Mouse (Mus musculus) cerebellum, adult 11 months (tissue): ENCODE results near the gene Thtpa.
A peak's percentile ranks its signal among the peaks of the same experiment; 100 is the strongest.

Source experiments
- DNase-seq: peaks from one replicate; pipeline ENCODE4 v3.0.0; 2022

Gene Thtpa

GRCm38 (mm10) chr14:55078366-55078989, 16.1 kb upstream of the Thtpa start:
- no peak for DNase-seq

DNA sequence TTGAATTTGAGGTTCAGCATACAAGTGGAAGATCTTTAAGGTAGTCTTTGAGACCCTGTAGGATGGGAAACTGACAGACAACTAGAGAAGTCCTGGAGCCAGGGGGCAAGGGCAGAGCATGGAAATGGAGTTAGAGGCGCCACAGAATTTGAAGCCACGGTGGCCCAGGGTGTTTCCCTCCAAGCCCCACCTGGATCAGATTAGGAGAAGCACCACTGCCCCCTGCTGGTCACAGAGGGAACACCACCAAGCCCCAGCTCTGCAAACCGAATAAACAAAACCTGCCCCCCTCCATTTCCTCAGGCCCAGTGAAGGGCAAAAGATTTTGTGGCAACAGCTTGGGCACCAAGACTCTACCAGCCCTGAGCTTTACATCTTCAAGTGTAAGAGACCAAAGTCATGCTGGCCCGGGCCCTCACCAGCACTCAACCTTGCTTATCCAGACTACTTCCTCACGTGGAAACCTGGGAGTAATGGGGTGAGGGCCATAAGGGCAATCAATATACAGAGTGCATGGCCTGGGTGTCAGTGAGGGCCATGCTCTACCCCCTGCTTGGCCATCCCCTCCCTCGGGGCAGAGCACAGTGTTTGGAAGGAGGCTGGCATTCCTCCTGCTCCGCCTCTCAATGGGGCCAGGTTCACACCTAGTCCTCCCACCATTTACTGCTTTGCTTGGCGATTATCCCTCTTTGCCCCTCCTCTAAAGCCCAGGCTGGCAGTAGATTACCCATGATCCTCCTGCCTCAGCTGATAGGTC, 15.2 kb upstream of the Thtpa start:
- DNase-seq, result peak; percentile 79

- no peak for DNase-seq
Observed at GRCm38 (mm10) chr14:55081105-55081504, 13.5 kb upstream of the Thtpa start.

- no peak for DNase-seq
Observed at GRCm38 (mm10) chr14:55083481-55083880, 11.1 kb upstream of the Thtpa start.

DNA sequence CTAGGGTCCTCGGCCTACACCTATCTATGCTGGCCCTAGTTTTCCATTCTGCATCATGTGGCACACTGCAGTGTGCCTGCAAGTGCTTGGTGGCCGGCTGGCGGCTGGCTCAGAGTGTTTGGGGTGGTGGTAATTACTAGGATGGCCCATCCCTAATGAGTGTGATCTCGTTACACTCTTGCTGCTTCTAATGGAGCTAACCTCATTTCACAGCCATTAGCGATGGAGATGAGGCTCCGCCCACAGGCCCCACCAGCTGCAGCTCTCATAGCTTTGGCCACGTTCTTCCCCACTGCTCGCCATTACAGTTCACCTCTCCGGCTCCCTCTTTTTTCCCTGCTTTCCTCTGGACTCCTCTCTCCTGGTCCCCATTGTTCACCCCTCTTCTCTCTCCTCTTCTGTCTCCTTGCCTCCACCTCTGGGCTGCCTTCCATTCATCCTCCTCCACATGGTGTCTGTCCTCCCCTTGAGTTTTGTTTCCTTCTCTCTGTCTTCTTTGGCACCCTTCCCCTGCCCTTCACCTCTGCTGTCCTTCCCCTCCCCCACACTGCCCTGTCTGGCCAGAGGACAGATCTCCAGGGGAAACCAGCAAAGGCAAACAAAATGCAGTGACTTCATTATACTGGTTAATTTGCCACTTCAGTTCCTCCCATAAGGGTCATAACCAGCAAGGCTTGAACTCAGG, 9.1 kb upstream of the Thtpa start:
- DNase-seq, result no peak

- DNase-seq, result no peak
Observed at GRCm38 (mm10) chr14:55086009-55086514, 8.5 kb upstream of the Thtpa start.

DNA sequence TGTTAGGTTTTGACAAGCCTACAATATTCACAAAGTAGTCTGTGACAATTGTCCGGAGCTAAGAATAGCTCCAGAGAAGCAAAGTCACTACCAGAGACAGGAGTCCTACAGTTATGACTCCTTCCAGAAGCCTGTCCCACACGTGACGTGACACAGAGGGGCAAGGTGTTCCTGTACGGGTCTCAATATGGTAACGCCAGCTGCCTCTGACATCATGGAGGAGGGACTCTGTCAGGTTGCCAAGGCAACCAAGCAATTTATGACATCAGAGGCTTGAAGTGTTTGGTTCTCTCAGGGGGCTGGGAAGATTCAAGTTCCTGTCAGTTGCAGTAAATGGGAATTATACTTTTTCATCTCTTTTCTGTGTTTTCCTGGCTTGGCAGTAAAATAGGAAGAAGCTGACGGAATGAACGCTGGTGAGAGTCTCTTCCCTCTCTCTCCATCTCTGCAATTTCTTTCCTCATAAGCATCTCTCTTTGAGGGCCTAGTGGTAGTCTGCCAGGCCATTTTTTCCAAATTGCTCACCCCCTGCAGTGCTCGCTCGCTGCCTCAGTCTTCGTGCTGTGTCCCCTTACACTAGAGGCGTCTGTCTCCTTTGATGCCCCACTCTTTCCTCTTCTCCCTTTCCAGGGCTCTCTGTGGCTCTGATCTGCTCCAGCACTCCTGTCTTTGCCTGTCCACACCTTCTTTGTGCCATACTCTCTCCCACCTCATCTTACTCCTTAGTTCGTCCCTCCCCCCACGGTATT, 5.2 kb upstream of the Thtpa start:
- peak; percentile 47 for DNase-seq

GRCm38 (mm10) chr14:55091209-55091865, 3.2 kb upstream of the Thtpa start:
- peak; percentile 46 for DNase-seq

- DNase-seq, result peak; percentile 95
Observed at GRCm38 (mm10) chr14:55092011-55092577, 2.5 kb upstream of the Thtpa start, which contains the start of gene Zfhx2. Gene Zfhx2, minus strand, starts transcription at chr14:55092324.

GRCm38 (mm10) chr14:55093927-55094326, 657 bp upstream of the Thtpa start:
- no peak for DNase-seq

GRCm38 (mm10) chr14:55095263-55095662, 679 bp downstream of the Thtpa start:
- no peak for DNase-seq

DNA sequence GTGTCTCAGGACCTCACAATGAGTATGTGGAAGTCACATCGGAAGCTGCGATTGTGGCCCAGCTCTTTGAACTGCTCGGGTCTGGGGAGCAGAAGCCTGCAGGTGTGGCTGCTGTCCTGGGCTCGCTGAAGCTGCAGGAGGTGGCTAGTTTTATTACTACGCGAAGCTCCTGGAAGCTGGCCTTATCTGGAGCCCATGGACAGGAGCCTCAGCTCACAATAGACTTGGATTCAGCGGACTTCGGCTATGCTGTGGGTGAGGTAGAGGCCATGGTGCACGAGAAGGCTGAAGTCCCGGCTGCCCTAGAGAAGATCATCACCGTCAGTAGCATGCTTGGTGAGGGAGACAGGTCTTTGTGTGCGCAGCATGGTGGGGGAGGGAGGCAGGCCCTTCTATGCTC, 1.1 kb downstream of the Thtpa start:
- no peak for DNase-seq

- no peak for DNase-seq
Observed at GRCm38 (mm10) chr14:55096573-55097087, 2.0 kb downstream of the Thtpa start.

- DNase-seq, result no peak
Observed at GRCm38 (mm10) chr14:55097646-55098045, 3.1 kb downstream of the Thtpa start.

- peak; percentile 44 for DNase-seq
Observed at GRCm38 (mm10) chr14:55098067-55098466, 3.5 kb downstream of the Thtpa start.

DNA sequence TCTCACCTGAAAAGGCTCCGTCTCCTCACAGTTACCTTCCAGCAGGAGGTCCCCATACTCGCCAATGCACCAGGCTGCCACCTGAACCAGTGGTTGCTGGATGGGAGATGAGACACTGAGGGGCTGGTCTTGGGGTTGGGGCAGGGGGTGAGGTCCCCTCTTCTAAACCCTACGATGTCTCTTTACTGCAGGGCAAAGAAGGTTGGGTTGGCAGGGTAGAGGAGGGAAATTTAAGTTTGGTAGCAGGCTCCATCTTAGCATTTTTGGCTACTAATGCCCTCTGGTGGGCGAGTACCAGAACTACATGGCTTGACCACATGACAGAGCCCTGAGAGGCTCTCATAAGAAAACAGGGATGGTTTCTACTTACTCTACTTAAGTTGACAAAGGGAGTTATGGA, 7.0 kb downstream of the Thtpa start:
- peak; percentile 70 for DNase-seq

DNA sequence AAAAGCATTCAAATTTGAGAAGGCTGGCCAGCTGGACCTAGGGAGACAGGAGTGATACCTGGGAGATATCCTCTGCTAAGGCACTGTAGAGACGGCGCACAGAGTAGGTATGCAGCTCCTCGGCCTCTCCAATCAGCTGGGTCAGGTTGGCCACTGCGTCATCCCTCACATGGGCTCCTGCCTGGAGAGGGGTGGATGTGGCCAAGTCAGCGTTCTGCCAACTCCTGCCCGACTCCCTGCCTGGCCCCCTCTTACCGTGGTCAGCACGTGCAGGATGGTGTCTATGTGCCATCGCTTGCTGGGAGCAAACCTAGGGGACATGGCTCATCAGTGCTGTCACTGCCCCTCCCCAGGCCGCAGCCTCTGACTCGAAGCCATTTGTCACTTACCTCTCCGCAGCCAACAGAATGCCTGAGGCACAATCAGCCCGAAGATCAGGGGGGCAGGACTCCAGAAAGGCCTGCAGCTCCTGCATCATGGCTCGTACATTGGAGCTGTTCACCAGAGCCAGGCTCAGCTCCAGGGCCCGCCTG, 7.7 kb downstream of the Thtpa start:
- DNase-seq, result peak; percentile 40

DNA sequence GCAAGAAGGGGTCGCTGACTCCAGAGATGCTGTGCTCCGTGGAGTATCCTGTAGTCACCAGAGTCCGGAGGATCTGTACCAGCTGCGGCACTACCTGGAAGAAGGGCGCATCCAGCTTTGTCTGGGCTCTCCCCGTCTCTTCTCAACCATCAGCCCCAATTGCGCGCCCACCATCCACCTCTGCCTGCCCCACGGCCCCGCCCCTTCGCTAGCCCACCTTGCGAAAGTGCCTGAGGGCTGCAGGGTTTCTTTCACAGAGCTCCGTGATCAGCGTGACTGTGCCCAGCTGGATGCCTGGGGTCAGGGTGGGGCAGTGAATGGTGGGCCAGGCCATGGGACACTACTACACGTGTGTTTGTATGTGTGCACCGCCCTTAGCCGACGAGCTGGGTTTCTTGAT, 9.8 kb downstream of the Thtpa start:
- DNase-seq, result peak; percentile 40

GRCm38 (mm10) chr14:55105386-55105785, 10.8 kb downstream of the Thtpa start:
- no peak for DNase-seq

DNA sequence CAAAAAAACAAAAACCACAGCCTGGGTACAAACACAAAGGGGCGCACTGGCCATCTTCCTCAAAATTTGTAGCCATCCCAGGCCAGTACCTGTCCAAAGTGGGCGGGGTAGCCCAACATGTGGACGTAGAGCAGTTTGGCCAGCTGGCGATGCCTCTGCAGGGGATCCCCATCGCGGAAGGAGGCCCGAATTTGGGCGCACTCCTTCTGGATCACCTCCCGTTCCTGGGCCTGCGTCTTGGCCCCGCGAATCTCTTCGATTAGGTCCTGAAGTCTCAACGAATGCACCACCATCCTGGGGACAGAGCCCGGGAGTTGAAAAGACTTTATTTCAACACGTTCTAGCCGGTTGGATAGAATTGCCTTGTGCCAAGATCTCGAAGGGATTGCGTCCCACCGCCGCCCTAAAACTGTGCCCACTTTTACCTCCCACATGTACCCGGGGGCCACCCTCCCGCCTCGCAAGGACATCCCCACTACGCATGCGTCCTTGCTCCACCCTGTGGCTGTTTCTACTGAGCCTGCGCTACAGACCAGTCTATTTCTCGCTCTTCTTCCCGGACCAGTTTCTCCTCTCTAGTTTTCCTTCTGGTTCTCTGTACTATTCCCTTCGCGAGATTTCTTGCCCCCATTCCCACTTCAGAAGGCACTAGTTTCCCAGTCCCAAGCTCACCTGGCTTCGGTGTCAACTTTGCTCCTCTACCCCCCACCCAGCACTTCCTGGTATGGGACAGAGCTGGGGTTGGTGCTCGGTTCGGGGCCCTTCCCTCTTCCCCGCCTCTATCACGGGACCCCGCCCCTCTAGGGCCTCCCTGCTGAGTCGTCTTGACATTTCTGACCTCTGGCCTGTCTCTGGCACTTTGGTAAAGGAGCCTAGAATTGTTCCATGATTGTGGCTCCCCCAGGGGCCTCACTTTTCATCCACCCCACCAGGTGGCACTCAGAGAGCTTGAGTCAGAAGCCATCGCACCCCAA, 11.5 kb downstream of the Thtpa start, which contains the start of gene Ap1g2:
TSS of gene Ap1g2 (minus strand) at position 758 of the 974 bp plus-strand sequence.
- DNase-seq, result peak; percentile 86
